ENCODE assay signal across 17 mouse cellular contexts in genomic region chr11:66946922-66947321, GRCm38 (mm10). TPM values are rescaled to one million over a fixed set of nuclear protein-coding genes. Genes with fewer than 3 reads are reported as not detected.
"Had no signal": no experiment of that assay in that cellular context is flagged by ENCODE, and none has a peak within 500 bp of the region (broad histone marks: within the 10 kb centered on the region; RNA-seq: fewer than 3 reads in every experiment).

No protein-coding gene starts in this region.

- DNase-seq: kidney, adult 11 months; kidney, adult 9 months; kidney, postnatal 36 days; layer of hippocampus, adult 9-11 months; left cerebral cortex, postnatal 4 days; lung, adult 18-20 months; midbrain, embryonic 14.5 days; retina, postnatal 1 day; right cerebral cortex, postnatal 4 days; spleen, adult 18-20 months; thymus, adult 18-20 months; thymus, postnatal 14 days had no signal

- H3K9ac ChIP-seq: limb, embryonic 13.5 days; liver, embryonic 14.5 days; neural tube, embryonic 13.5 days had no signal

- H3K36me3 ChIP-seq: limb, embryonic 13.5 days; neural tube, embryonic 13.5 days had no signal

- H3K4me1 ChIP-seq: limb, embryonic 13.5 days; neural tube, embryonic 13.5 days had no signal

- H3K27ac ChIP-seq: kidney, postnatal 0 days; limb, embryonic 13.5 days; liver, embryonic 14.5 days; neural tube, embryonic 13.5 days had no signal

- H3K9me3 ChIP-seq: limb, embryonic 13.5 days; neural tube, embryonic 13.5 days had no signal

- H3K27me3 ChIP-seq: limb, embryonic 13.5 days; neural tube, embryonic 13.5 days had no signal

- H3K4me2 ChIP-seq: limb, embryonic 13.5 days; neural tube, embryonic 13.5 days had no signal

- H3K4me3 ChIP-seq: limb, embryonic 13.5 days; neural tube, embryonic 13.5 days had no signal

RNA-seq across cellular contexts. Expression of gene Tmem238l, which starts 9.5 kb away (rescaled TPM):
- polyA plus RNA-seq: limb, embryonic 13.5 days; liver, adult 2 months; liver, embryonic 14.5 days; midbrain, embryonic 14.5 days; neural tube, embryonic 13.5 days had no signal

RNA-seq across cellular contexts. Expression of gene Pirt, which starts 35.1 kb away (rescaled TPM):
- polyA plus RNA-seq: liver, adult 2 months; liver, embryonic 14.5 days had no signal
